Mouse (Mus musculus) hindbrain, embryonic 14.5 days (tissue): ENCODE measurements around the gene Esrrg. TPM values are rescaled to one million over a fixed set of nuclear protein-coding genes. Genes with fewer than 3 reads are reported as not detected.

ENCODE experiments used
- ATAC-seq: fragments of 200-750 bp; cut with Nextera tagmentation; 2 replicates; pipeline ENCODE4 v1.8.0; 2017; ENCODE audit warnings: moderate number of reproducible peaks, mild to moderate bottlenecking, moderate TSS enrichment, moderate library complexity; ENCODE audit not compliant: low FRiP score
- DNase-seq: peaks from one replicate; pipeline ENCODE4 v3.0.0-alpha.2; 2015; ENCODE audit warnings: low spot score
- H3K27ac ChIP-seq: fragments of 300-500 bp; sonication (generic); 2 replicates; pipeline ENCODE4 v1.5.1; 2014; ENCODE audit warnings: mild to moderate bottlenecking, moderate library complexity
- H3K27me3 ChIP-seq: fragments of 300-500 bp; sonication (generic); 2 replicates; pipeline ENCODE4 v1.6.1; 2014; ENCODE audit warnings: mild to moderate bottlenecking, low read length, mixed read lengths; ENCODE audit not compliant: control insufficient read depth, insufficient read depth
- H3K36me3 ChIP-seq: fragments of 300-500 bp; sonication (generic); replicated peaks from 2 replicates; pipeline ENCODE4 v1.6.1; 2014; ENCODE audit not compliant: control insufficient read depth, insufficient read depth
- H3K4me1 ChIP-seq: fragments of 300-500 bp; sonication (generic); replicated peaks from 2 replicates; pipeline ENCODE4 v1.6.1; 2014; ENCODE audit warnings: antibody characterized with exemption, low read length, mixed read lengths; ENCODE audit not compliant: control insufficient read depth, insufficient read depth
- H3K4me2 ChIP-seq: fragments of 300-500 bp; sonication (generic); replicated peaks from 2 replicates; pipeline ENCODE4 v1.6.1; 2014; ENCODE audit warnings: mild to moderate bottlenecking, moderate library complexity
- H3K4me3 ChIP-seq: fragments of 300-500 bp; sonication (generic); replicated peaks from 2 replicates; pipeline ENCODE4 v1.5.1; 2014; ENCODE audit warnings: mild to moderate bottlenecking, low read length
- H3K9ac ChIP-seq: fragments of 300-500 bp; sonication (generic); 2 replicates; pipeline ENCODE4 v1.6.1; 2014
- H3K9me3 ChIP-seq: fragments of 300-500 bp; sonication (generic); 2 replicates; pipeline ENCODE4 v1.6.1; 2016; ENCODE audit warnings: low read length; ENCODE audit not compliant: control insufficient read depth
- WGBS: fragments of 180-500 bp; shearing (Covaris S2); extraction: QIAGEN DNeasy Blood & Tissue Kit; methylation state at CpG from one replicate; pipeline ENCODE4 v1.1.7; 2014; 5-methylcytosine and 5-hydroxymethylcytosine counted together
- polyA plus RNA-seq: library from polyadenylated mRNA; unstranded; fragments of >200 nt; fragmentation: Nextera tagmentation; extraction: Ambion mirVana; gene quantifications from 2 replicates; pipeline ENCODE4 v1.2.1, GENCODE M21; 2014

The Esrrg gene
- polyA plus RNA-seq, 1 experiment from 2014 or later = 46.8 TPM

DNA sequence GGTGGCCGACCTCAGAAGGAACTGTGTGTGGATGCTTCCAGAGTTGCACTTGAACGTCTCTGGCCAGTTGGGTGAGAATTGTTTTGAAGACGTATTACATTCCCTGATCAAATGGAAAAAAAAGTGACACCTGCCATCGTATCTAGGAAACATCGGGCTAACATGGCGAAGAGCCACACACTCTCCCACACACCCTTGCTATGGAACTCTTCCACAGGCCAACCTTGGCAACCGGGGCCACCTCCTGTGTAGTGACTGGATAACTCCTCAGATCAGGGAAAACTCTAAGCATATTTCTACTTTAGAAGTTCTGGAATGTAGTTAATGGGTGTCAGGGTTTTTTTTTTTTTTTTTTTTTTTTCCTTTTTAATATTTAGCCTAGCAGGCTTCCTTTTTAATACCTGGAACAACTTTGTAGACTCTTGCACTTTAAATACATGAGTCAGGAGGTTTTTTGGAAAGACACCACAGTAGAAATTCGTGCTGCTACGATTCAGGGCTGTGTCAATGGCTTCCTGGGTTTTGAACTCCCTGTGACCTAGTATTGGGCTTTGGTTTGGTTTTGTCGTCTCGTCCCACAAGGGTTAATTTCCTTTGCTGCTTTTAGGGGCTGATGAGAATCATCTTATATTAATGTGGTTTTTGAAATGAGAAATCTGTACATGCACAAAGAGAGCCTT is 83.4 kb downstream of the Esrrg start:
- H3K36me3 ChIP-seq = no peaks in the 10 kb centered on the region
- no peak overlapping the region for H3K4me3 ChIP-seq
- DNase-seq (no peak), ATAC-seq (no peak)
- H3K4me2 ChIP-seq = no peak overlapping the region
- H3K27ac ChIP-seq = no peak overlapping the region
- no peaks in the 10 kb centered on the region for H3K27me3 ChIP-seq
- no peaks in the 10 kb centered on the region for H3K9me3 ChIP-seq
- no peak overlapping the region for H3K9ac ChIP-seq
- 83% methylated on average over 11 of the region's 11 CpGs for WGBS
- no peaks in the 10 kb centered on the region for H3K4me1 ChIP-seq

GRCm38 (mm10) chr1:187694865-187695264 is 86.3 kb downstream of the Esrrg start:
- ATAC-seq (no peak), DNase-seq (no peak)
- Histone ChIP-seq H3K4me2 (no peak overlapping the region), H3K4me3 (no peak overlapping the region), H3K36me3 (no peaks in the 10 kb centered on the region), H3K4me1 (no peaks in the 10 kb centered on the region), H3K9ac (no peak overlapping the region), H3K27me3 (no peaks in the 10 kb centered on the region), H3K27ac (no peak overlapping the region), H3K9me3 (no peaks in the 10 kb centered on the region)
- 43% methylated on average over 4 of the region's 4 CpGs for WGBS

- no peak overlapping the region for H3K4me2 ChIP-seq
- H3K4me3 ChIP-seq = no peak overlapping the region
- no peak overlapping the region for H3K9ac ChIP-seq
- no peaks in the 10 kb centered on the region for H3K27me3 ChIP-seq
- no peak overlapping the region for H3K27ac ChIP-seq
- WGBS = 92% methylated on average over 9 of the region's 9 CpGs
- no peaks in the 10 kb centered on the region for H3K36me3 ChIP-seq
- ATAC-seq = no peak
- no peak for DNase-seq
- no peaks in the 10 kb centered on the region for H3K4me1 ChIP-seq
- no peaks in the 10 kb centered on the region for H3K9me3 ChIP-seq
Measured at GRCm38 (mm10) chr1:187698201-187698600, 89.6 kb downstream of the Esrrg start.

GRCm38 (mm10) chr1:187700963-187701362 is 92.4 kb downstream of the Esrrg start:
- H3K36me3 ChIP-seq = no peaks in the 10 kb centered on the region
- H3K4me3 ChIP-seq = no peak overlapping the region
- H3K27ac ChIP-seq = no peak overlapping the region
- H3K4me1 ChIP-seq = no peaks in the 10 kb centered on the region
- ATAC-seq = no peak
- no peak overlapping the region for H3K9ac ChIP-seq
- DNase-seq = no peak
- no peaks in the 10 kb centered on the region for H3K27me3 ChIP-seq
- no peak overlapping the region for H3K4me2 ChIP-seq
- H3K9me3 ChIP-seq = no peaks in the 10 kb centered on the region
- 70% methylated on average over 2 of the region's 2 CpGs for WGBS

- no peaks in the 10 kb centered on the region for H3K9me3 ChIP-seq
- H3K4me2 ChIP-seq = no peak overlapping the region
- no peaks in the 10 kb centered on the region for H3K27me3 ChIP-seq
- no peaks in the 10 kb centered on the region for H3K36me3 ChIP-seq
- ATAC-seq (no peak), DNase-seq (no peak)
- H3K27ac ChIP-seq = no peak overlapping the region
- no peak overlapping the region for H3K9ac ChIP-seq
- WGBS = 89% methylated on average over 4 of the region's 4 CpGs
- no peaks in the 10 kb centered on the region for H3K4me1 ChIP-seq
- H3K4me3 ChIP-seq = no peak overlapping the region
Measured at GRCm38 (mm10) chr1:187704921-187705320, 96.3 kb downstream of the Esrrg start.

DNA sequence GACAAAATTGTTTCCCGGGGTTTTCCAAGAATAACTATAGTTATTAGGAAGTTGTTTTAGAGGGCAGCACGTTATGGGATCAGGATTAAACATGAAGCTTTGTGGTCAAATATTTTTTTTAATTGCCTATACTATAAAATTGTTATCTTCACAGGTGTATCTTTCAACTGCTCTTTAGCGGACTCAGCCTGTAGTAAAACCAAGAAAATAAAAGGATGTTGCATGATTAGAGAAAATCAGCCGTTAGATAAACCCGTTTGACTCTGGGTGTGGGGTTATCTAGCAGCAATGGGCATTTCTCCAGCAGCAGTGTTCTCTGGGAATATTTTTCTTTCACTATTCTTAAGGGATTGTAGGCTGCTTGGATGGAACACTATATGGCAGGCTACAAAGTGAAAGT is 96.8 kb downstream of the Esrrg start:
- DNase-seq (no peak), ATAC-seq (no peak)
- 88% methylated on average over 5 of the region's 5 CpGs for WGBS
- Histone ChIP-seq H3K27me3 (no peaks in the 10 kb centered on the region), H3K4me2 (no peak overlapping the region), H3K9me3 (no peaks in the 10 kb centered on the region), H3K36me3 (no peaks in the 10 kb centered on the region), H3K9ac (no peak overlapping the region), H3K4me1 (no peaks in the 10 kb centered on the region), H3K4me3 (no peak overlapping the region), H3K27ac (no peak overlapping the region)

DNA sequence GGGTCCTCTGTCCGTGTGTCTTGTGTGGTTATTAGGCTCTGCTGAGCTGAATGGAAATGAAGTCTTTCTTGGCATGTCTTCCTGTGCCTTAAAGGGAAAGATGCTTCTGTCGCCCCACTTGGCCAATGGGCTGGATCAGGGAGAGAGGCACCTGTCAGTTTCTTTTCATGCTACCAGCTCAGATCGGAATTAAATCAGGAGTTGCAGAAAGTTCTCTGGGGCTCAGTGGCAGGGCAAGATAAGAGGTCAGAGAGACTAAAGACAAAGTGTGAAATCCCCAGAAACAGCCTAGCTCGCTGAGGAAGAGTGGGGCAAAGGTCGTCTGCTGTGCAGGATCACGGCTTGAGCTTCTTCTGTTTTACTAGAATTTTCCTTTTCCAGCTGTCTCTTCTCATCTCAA is 97.5 kb downstream of the Esrrg start:
- no peaks in the 10 kb centered on the region for H3K36me3 ChIP-seq
- no peak overlapping the region for H3K4me3 ChIP-seq
- no peak for DNase-seq
- H3K9ac ChIP-seq = no peak overlapping the region
- 56% methylated on average over 6 of the region's 6 CpGs for WGBS
- no peak overlapping the region for H3K27ac ChIP-seq
- H3K4me1 ChIP-seq = no peaks in the 10 kb centered on the region
- no peaks in the 10 kb centered on the region for H3K9me3 ChIP-seq
- no peak overlapping the region for H3K4me2 ChIP-seq
- no peaks in the 10 kb centered on the region for H3K27me3 ChIP-seq
- no peak for ATAC-seq

DNA sequence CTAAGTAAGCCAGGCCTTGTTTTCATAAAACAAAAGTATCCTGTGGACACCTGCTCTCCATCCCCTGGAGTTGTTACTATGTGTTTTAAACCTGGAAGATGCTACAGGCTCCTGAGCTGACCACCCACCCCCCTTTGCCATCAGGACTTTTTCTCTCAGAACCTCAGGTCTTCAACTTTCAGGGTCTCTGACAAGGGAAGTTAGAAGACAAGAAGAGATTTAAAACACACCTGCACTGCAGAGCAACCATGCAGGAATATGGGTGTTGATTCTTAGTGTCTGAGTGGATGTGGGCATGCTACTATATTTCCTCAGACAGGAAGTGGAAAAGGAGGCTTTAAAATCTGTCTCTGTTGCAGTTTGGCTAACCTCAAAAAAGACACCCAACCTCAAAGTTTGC is 98.6 kb downstream of the Esrrg start:
- Histone ChIP-seq H3K27ac (no peak overlapping the region), H3K27me3 (no peaks in the 10 kb centered on the region), H3K4me1 (peaks cover 7% of the 10 kb centered on the region; the same call in 1 of the 2 replicates), H3K36me3 (no peaks in the 10 kb centered on the region), H3K9me3 (no peaks in the 10 kb centered on the region), H3K4me3 (no peak overlapping the region), H3K9ac (no peak overlapping the region), H3K4me2 (no peak overlapping the region)
- ATAC-seq (no peak), DNase-seq (no peak)

- WGBS = 66% methylated on average over 8 of the region's 8 CpGs
- Histone ChIP-seq H3K4me2 (no peak overlapping the region), H3K27ac (no peak overlapping the region), H3K36me3 (no peaks in the 10 kb centered on the region), H3K9me3 (no peaks in the 10 kb centered on the region), H3K27me3 (no peaks in the 10 kb centered on the region), H3K4me1 (peaks cover 7% of the 10 kb centered on the region; the same call in 1 of the 2 replicates), H3K4me3 (no peak overlapping the region), H3K9ac (no peak overlapping the region)
- ATAC-seq (no peak), DNase-seq (no peak)
Measured at GRCm38 (mm10) chr1:187710434-187710948, 101.9 kb downstream of the Esrrg start.

DNA sequence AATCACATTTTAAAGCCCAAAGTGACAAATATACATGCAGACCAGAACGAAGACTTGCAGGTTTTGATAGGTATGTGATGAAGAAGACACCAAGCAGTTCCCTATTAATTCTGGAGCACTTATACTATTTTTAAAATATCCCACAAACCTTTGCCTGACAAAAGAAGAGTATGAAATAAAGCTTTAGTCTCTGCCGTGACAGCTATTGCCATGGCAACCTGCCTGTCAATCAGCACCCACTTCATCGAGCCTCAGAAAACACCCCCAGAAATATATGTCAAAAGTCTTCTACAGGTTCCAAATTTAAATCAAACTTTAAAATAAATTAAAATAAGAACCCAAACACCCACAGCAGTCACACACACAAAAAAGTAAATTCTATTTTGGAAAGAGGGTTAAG is 112.4 kb downstream of the Esrrg start:
- DNase-seq = no peak
- H3K4me2 ChIP-seq = no peak overlapping the region
- no peak for ATAC-seq
- no peak overlapping the region for H3K9ac ChIP-seq
- H3K4me3 ChIP-seq = no peak overlapping the region
- H3K27me3 ChIP-seq = no peaks in the 10 kb centered on the region
- WGBS = 54% methylated on average over 3 of the region's 3 CpGs
- H3K9me3 ChIP-seq = no peaks in the 10 kb centered on the region
- H3K36me3 ChIP-seq = no peaks in the 10 kb centered on the region
- no peaks in the 10 kb centered on the region for H3K4me1 ChIP-seq
- H3K27ac ChIP-seq = no peak overlapping the region
